Mouse (Mus musculus): ENCODE data around the gene Arfrp1. TPM values are rescaled to one million over a fixed set of nuclear protein-coding genes. Genes with fewer than 3 reads are reported as not detected.

Gene Arfrp1
- polyA plus RNA-seq, 1 experiment from 2014 or later, result 76.6 TPM

DNA sequence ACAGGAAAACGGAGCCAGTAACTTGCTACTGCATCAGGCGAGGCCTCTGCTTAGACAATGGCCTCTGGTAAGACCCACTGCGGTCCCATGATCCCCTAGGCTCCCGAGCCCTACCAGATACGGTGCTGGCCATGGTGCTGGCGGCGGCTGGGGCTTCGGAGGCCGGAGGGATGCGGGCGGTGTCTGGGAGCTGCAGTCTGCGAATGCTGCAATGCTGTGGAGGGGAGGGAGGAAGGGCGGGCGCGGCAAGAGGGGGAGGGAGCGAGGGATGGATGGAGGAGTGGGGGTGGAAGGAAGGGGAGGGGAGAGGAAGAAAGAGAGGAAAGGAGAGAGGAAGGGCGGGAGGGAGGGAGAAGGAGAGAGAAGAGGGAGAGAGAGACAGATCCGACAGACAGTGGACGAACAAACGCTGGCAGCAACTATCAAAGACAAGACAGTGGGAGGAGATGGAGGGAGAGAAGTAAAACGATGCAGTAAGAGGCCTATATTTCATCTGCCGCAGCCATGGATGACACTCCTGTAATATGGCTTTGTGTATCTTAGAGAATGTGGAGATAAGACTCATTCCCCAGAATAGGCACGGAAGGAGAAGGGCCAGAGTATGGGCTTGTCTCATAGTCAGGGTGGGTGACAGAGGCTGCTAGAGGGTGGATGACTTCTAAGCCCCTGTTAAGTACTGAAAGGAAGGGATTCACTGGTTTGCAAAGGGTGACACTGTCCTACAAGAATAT lies 51.0 kb downstream of the Arfrp1 start, which contains the start of gene Stmn3:
Stmn3 (minus strand) TSS at position 421 of the 731 bp plus-strand sequence.
- 6% methylated on average over 21 of the region's 23 CpGs for WGBS
- Histone ChIP-seq H3K9me3 (replicated peaks) (no peaks in the 10 kb centered on the region), H3K4me2 (replicated peaks) (peak within 1 kb of the TSS; percentile 63), H3K9ac (peak within 1 kb of the TSS; percentile 92), H3K36me3 (no peaks in the 10 kb centered on the region), H3K27ac (peak within 1 kb of the TSS; percentile 94), H3K4me1 (peaks cover 21% of the 10 kb centered on the region), H3K4me3 (peak within 1 kb of the TSS; percentile 67), H3K27me3 (peaks cover 22% of the 10 kb centered on the region)
- ATAC-seq (ENCODE audit: low FRiP score), result peak; percentile 88

- 2% methylated on average over 35 of the region's 35 CpGs for WGBS
- H3K9me3 ChIP-seq (replicated peaks), result no peaks in the 10 kb centered on the region
- H3K36me3 ChIP-seq, result peaks cover 5% of the 10 kb centered on the region
- ATAC-seq (ENCODE audit: low FRiP score), result peak; percentile 84
- peak overlapping the region; percentile 63 for H3K4me2 ChIP-seq (replicated peaks)
- peak overlapping the region; percentile 94 for H3K27ac ChIP-seq
- H3K27me3 ChIP-seq, result peaks cover 22% of the 10 kb centered on the region
- H3K4me1 ChIP-seq, result peaks cover 18% of the 10 kb centered on the region
- H3K9ac ChIP-seq, result peak overlapping the region; percentile 92
- peak overlapping the region; percentile 67 for H3K4me3 ChIP-seq
Observed at GRCm38 (mm10) chr2:181313344-181314079, 51.7 kb downstream of the Arfrp1 start.

GRCm38 (mm10) chr2:181313006-181313343 lies 52.2 kb downstream of the Arfrp1 start:
- ATAC-seq (ENCODE audit: low FRiP score), result peak; percentile 9; the same call in 1 of the 2 replicates
- H3K4me2 ChIP-seq (replicated peaks), result peak overlapping the region; percentile 63
- H3K4me3 ChIP-seq, result peak overlapping the region; percentile 67
- peaks cover 11% of the 10 kb centered on the region for H3K36me3 ChIP-seq
- peak overlapping the region; percentile 94 for H3K27ac ChIP-seq
- peaks cover 18% of the 10 kb centered on the region for H3K4me1 ChIP-seq
- H3K9me3 ChIP-seq (replicated peaks), result no peaks in the 10 kb centered on the region
- peak overlapping the region; percentile 92 for H3K9ac ChIP-seq
- peaks cover 22% of the 10 kb centered on the region for H3K27me3 ChIP-seq
- WGBS, result 20% methylated on average over 5 of the region's 5 CpGs

- Histone ChIP-seq H3K4me3 (peak overlapping the region; percentile 67), H3K27ac (no peak overlapping the region), H3K4me1 (peaks cover 20% of the 10 kb centered on the region), H3K9ac (peak overlapping the region; percentile 92), H3K9me3 (replicated peaks) (no peaks in the 10 kb centered on the region), H3K4me2 (replicated peaks) (peak overlapping the region; percentile 63), H3K27me3 (peaks cover 28% of the 10 kb centered on the region), H3K36me3 (peaks cover 16% of the 10 kb centered on the region)
- 64% methylated on average over 3 of the region's 3 CpGs for WGBS
- ATAC-seq (ENCODE audit: low FRiP score), result no peak
Observed at GRCm38 (mm10) chr2:181312435-181312834, 52.8 kb downstream of the Arfrp1 start.

Other genes with a start within 250 kb of the Arfrp1 start
- 41.7 and 43.1 TPM in 2 replicates for gene Kcnq2, start 230.1 kb downstream of the Arfrp1 start, polyA plus RNA-seq (2016; fragmentation: Nextera tagmentation; extraction: Ambion mirVana)
- gene Eef1a2, start 208.4 kb downstream of the Arfrp1 start, polyA plus RNA-seq (2016; fragmentation: Nextera tagmentation; extraction: Ambion mirVana), result 2.3 and 2.5 TPM in 2 replicates
- gene Ppdpf, start 178.2 kb downstream of the Arfrp1 start, polyA plus RNA-seq (2016; fragmentation: Nextera tagmentation; extraction: Ambion mirVana), result 388 and 419 TPM in 2 replicates
- not detected in 2 replicates for gene Ptk6, start 162.6 kb downstream of the Arfrp1 start, polyA plus RNA-seq (2016; fragmentation: Nextera tagmentation; extraction: Ambion mirVana)
- 0.08 TPM in 1 of 2 replicates, not detected in the other for gene Srms, start 152.2 kb downstream of the Arfrp1 start, polyA plus RNA-seq (2016; fragmentation: Nextera tagmentation; extraction: Ambion mirVana)
- 0.15 TPM in 1 of 2 replicates, not detected in the other for gene Fndc11, start 145.4 kb downstream of the Arfrp1 start, polyA plus RNA-seq (2016; fragmentation: Nextera tagmentation; extraction: Ambion mirVana)
- 0.81 and 0.87 TPM in 2 replicates for gene Helz2, start 123.4 kb downstream of the Arfrp1 start, polyA plus RNA-seq (2016; fragmentation: Nextera tagmentation; extraction: Ambion mirVana)
- 21.9 and 22.5 TPM in 2 replicates for gene Gmeb2, start 77.4 kb downstream of the Arfrp1 start, polyA plus RNA-seq (2016; fragmentation: Nextera tagmentation; extraction: Ambion mirVana)
- 502 and 505 TPM in 2 replicates for gene Stmn3, start 50.9 kb downstream of the Arfrp1 start, polyA plus RNA-seq (2016; fragmentation: Nextera tagmentation; extraction: Ambion mirVana)
- 47.8 and 49.2 TPM in 2 replicates for gene Rtel1, start 45.7 kb downstream of the Arfrp1 start, polyA plus RNA-seq (2016; fragmentation: Nextera tagmentation; extraction: Ambion mirVana)
- gene Zgpat, start 476 bp downstream of the Arfrp1 start, polyA plus RNA-seq (2016; fragmentation: Nextera tagmentation; extraction: Ambion mirVana), result 71.7 and 74.7 TPM in 2 replicates
- gene Lime1, start 14.7 kb upstream of the Arfrp1 start, polyA plus RNA-seq (2016; fragmentation: Nextera tagmentation; extraction: Ambion mirVana), result 37.8 and 41.8 TPM in 2 replicates
- gene Zbtb46, start 94.0 kb upstream of the Arfrp1 start, polyA plus RNA-seq (2016; fragmentation: Nextera tagmentation; extraction: Ambion mirVana), result 22.3 and 22.7 TPM in 2 replicates
- gene Abhd16b, start 127.8 kb upstream of the Arfrp1 start, polyA plus RNA-seq (2016; fragmentation: Nextera tagmentation; extraction: Ambion mirVana), result 0.12 TPM in 1 of 2 replicates, not detected in the other
- gene Tpd52l2, start 131.7 kb upstream of the Arfrp1 start, polyA plus RNA-seq (2016; fragmentation: Nextera tagmentation; extraction: Ambion mirVana), result 120 and 121 TPM in 2 replicates
- 148 and 150 TPM in 2 replicates for gene Dnajc5, start 155.1 kb upstream of the Arfrp1 start, polyA plus RNA-seq (2016; fragmentation: Nextera tagmentation; extraction: Ambion mirVana)
- 64.2 and 66.3 TPM in 2 replicates for gene Uckl1, start 219.5 kb upstream of the Arfrp1 start, polyA plus RNA-seq (2016; fragmentation: Nextera tagmentation; extraction: Ambion mirVana)
- gene Prpf6, start 226.5 kb upstream of the Arfrp1 start, polyA plus RNA-seq (2016; fragmentation: Nextera tagmentation; extraction: Ambion mirVana), result 72.0 and 72.4 TPM in 2 replicates
- gene Zfp512b, start 227.4 kb upstream of the Arfrp1 start, polyA plus RNA-seq (2016; fragmentation: Nextera tagmentation; extraction: Ambion mirVana), result 91.0 and 97.7 TPM in 2 replicates
- 97.4 and 101 TPM in 2 replicates for gene Samd10, start 233.8 kb upstream of the Arfrp1 start, polyA plus RNA-seq (2016; fragmentation: Nextera tagmentation; extraction: Ambion mirVana)